Mouse (Mus musculus) gastrocnemius, postnatal 25 days (tissue): Measurements from ENCODE around the gene Ppp1r36. TPM values are rescaled to one million over a fixed set of nuclear protein-coding genes. Genes with fewer than 3 reads are reported as not detected.

Source experiments
- DNase-seq: peaks from one replicate; pipeline ENCODE4 v3.0.0; 2022
- long read RNA-seq, 2 experiments: library from polyadenylated mRNA; stranded (forward); transcript quantifications; one replicate each; pipeline ENCODE4 v2.0.0; 2021
- total RNA-seq, 2 experiments: library from RNA; stranded (reverse); gene quantifications; 1 replicate in 1 of 2; 2 replicates in 1 of 2; pipeline ENCODE4 v1.2.3; 2021

Gene Ppp1r36
- not detected for total RNA-seq
- long read RNA-seq, experiment 1 = 0 reads
- long read RNA-seq, experiment 2 = 0 reads

DNA sequence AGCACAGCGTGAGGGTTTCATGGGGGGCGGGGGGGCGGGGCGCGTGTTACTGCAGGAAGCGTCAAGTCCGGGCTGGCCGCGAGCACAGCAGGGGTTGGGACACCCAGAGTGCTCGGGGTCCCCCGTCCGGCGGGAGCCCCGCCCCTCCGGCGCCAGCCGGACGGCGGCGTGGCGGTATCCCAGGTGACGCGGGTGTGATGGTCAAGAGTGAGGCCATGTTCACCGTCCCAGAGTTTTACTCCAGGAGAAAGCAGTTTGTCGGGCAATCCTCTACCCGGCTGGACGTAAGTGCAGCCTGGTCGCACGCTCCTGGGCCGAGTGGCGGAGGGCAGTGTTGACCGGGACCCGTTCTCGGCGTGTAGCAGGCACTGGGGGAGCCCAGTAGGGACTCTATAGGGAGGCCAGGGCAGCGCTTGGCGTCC is at the start of gene Ppp1r36:
TSS of gene Ppp1r36 (plus strand) at position 106 of the 422 bp plus-strand sequence.
- DNase-seq = peak; percentile 23

DNA sequence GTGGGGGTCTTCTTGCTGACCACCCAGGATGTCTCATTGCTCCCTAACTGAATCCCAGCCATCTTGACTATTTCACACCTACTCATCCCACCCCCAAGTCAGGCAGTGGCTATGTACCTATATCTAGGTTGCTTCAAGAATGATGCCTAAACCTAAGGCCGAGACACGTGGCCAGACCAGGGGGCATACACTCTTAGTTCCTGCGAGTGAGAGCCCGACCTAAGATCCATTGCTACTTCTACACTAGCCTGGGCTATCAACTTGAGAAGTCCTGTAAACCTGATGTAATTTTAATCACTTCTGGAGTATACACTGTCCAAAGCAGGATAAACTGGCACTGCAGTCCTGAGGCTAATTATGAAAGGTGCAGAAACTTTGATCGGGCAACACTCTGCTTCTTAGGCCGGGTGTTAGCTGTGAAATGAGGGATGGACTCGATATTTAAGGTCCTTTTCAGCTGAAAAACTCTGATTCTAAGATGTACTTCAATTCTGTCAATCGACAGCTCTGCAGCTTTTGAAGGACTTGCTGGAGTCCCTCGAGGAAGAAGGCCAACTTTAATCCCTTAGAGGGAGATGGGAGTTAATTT is 49.0 kb upstream of the Ppp1r36 start:
- no peak for DNase-seq

- DNase-seq = no peak
Measured at GRCm38 (mm10) chr12:76368790-76369205, 48.5 kb upstream of the Ppp1r36 start.

DNA sequence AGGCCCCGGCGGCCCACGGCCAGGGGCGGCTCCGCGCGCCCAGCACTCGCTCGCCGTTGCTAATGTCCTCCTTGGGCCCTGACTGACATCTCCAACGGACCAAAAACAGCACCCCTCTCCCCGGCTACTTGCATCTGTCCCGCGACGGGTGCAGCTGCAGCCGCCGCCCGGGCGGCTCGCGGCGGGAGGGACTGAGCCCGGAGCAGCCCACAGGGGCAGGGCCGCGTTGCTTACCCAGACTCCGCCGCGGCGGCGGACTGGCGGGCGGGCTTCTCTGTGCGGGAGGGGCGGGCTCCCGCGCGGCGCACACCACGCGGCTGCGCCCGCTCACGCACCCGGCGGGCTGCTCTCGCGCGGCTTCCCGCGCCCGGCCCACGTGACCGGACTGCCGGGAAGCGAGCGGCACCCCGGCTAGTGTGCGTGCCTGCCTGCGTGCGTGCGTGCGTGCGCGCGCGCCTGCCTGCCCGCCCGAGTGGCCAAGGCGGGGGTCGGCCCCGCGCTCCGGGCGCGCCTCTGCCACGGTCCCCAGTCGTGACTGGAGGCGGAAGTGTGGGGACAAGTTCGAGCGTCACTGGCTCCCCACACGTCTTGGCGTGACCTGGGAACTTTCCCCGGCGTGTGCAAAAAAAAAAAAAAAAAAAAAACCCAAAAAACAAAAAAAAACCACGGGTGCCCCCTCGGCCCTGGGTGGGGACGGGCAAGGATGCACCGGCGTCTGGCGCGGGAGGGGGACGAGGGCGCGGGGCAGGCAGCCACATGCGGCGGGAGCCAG is 47.9 kb upstream of the Ppp1r36 start, which contains the start of gene Zbtb25:
TSS of gene Zbtb25 (minus strand) at position 397 of the 772 bp plus-strand sequence.
- DNase-seq = peak; percentile 92

DNA sequence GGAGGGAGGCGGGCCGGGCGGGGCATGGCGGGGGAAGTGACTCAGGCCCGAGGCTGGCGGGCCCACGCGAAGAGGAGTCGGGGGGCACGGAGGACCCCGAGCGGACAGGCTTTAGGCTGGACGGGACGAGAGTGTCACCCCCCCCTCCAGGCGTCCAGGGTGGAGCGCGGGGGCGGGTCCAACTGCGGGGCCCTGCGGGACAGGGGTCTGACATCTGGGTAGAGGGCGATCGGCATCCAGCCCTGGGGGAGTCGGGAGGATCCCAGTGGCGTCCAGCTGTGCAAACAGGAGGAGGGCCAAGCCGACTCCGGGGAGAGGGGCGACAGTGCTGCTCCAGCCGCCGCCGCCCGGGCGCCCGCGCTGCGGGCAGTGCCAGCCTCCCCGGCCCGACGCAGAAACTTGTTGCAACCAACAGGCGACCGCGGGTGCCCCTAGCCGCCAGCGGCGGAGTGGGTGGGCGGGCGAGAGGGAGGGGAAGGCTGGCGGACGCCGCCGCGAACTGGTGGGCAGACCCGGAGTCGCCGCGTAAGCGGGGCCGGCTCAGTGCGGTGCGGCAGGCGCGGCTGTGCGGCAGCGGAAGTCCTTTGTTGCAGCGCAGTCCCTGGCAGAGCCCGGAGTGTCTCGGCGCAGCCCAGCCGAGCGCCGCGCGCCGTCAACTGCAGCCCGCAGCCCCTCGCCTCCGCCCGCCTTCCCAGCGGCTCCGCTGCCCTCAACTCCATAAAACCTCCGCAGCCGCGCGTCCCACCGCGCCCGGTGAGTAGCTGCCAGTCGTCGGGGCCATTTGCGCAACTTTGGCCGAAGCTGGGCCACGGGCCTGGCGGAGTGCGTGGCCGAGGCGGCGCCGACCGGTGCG is 47.1 kb upstream of the Ppp1r36 start, which contains the start of gene Zbtb1:
TSS of gene Zbtb1 (plus strand) at position 289 of the 853 bp plus-strand sequence.
- DNase-seq = peak; percentile 83

DNA sequence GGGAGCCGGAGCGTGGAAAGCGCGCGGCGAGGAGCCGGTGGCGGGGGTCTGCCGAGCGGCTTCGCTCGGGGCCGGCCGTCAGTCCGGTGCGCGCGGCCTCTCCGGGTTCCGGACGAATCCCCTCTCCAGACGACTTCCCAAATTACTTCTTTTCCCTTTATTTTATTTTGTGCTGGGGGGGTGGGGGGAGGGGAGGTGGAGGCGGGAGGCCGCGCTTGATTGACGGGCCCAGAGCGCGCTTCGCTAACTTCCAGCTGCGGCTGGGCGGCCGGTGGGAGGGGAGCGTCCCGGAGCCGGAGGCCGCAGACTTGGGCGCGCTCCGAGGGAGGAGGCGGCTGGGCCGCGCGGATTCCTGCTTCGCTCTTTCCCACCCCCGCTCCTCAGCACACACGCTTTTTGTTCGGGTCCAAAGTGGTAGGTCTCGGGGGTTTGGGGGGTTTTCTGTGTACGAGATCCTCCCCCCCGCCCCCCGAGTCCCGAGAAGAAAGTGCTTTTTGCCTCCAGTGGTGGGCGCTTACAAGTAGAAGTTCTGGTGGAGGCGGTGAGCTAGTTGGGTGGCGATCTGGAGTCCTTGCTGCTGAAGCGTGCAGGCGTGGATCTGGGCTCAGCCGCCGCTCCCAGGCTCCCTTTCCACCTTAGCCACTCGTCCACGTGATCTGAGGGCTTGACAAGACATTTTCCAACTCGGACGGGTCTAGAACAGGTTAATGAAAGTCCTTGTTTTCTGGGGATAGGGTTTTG is 46.3 kb upstream of the Ppp1r36 start:
- DNase-seq = peak; percentile 86

DNA sequence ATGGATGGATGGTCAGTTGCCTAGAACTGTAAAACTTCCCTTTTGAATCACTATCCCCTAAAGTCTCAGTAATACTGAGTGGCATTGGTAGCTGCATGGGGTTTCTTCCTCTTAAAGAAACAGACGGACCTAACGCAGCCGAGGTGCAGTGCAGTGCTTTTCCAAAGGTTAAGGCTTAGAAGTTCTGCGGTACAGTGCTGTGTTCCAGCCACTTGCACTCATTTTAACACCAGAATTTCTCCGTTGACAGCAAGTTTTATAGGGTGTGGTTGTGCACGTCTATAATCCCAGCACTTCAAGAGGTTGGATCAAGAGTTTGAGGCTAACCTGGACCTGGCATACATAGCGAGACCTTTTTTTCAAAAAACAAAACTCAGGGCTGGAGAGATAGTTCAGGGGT is 45.3 kb upstream of the Ppp1r36 start:
- DNase-seq = no peak

GRCm38 (mm10) chr12:76372881-76373818 is 44.2 kb upstream of the Ppp1r36 start:
- no peak for DNase-seq

DNA sequence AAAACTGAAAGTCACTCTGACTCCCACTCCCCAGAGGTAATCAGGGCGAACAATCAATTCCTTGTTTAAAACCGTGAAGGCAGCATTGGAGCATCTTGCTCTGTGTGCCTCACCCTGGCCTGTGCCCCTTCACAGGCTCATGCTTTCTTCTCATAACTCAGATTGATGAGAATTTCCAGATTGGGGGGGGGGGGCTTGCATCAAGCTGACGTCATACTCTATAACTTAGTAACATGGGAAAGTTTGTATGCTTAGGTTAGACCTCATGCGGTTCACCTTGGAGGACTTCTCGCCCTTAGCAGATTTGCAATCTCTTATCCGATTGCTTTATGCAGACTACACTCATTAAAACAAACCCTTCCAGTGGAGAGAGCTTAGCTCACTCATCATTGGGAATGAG is 43.3 kb upstream of the Ppp1r36 start:
- no peak for DNase-seq

GRCm38 (mm10) chr12:76374911-76375310 is 42.4 kb upstream of the Ppp1r36 start:
- DNase-seq = no peak

- no peak for DNase-seq
Measured at GRCm38 (mm10) chr12:76375506-76375905, 41.8 kb upstream of the Ppp1r36 start.

- no peak for DNase-seq
Measured at GRCm38 (mm10) chr12:76376649-76377048, 40.7 kb upstream of the Ppp1r36 start.

DNA sequence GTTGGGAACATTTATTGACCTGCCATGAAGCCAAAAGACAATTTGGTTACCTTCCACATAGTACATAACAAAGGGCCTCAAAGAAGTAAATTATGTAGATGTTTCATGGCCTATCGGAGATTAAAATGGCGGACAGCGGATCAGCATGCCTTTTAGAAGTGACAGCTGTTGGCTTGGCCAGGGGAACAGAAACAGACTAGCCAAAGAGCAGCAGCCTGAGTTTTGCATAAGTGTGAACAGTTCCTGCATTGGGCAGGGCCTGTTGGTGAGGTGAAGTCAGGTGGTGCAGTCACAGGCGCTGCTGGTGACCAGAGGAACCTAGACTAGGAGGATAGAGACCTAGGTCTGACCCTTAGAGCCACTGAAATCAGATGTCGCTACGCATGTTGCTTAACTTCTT is 40.3 kb upstream of the Ppp1r36 start:
- DNase-seq = no peak

- DNase-seq = no peak
Measured at GRCm38 (mm10) chr12:76377726-76378125, 39.6 kb upstream of the Ppp1r36 start.

- peak; percentile 10 for DNase-seq
Measured at GRCm38 (mm10) chr12:76378556-76378955, 38.8 kb upstream of the Ppp1r36 start.

DNA sequence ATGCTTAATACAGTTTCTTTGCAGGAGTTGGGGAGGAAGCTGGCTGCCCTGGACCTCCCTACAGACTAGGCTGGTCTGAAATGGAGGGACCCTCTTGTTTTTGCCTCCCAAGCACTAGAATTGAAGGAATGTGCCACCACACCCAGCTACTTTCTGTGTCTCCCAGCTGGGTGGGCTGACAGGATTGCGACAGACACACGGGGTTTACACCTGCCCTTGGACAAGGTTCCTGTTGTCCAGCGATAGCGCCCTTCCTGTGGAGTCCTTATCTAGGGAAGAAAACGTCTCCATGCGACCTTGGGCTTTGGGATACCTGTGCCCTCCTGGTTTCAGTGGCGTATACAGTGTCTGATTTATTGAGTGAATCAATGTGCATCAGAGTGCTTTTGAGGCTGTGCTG is 37.2 kb upstream of the Ppp1r36 start:
- no peak for DNase-seq

DNA sequence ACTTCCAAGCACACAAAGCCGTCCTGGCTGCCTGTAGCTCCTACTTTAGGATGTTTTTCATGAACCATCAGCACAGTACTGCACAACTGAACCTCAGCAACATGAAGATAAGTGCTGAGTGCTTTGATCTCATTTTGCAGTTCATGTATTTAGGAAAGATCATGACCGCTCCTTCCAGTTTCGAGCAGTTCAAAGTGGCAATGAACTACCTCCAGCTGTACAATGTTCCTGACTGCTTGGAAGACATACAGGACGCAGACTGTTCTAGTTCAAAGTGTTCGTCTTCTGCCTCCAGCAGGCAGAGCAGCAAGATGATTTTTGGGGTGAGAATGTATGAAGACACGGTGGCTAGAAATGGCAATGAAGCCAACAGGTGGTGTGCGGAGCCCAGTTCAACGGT is 32.0 kb upstream of the Ppp1r36 start:
- no peak for DNase-seq

- no peak for DNase-seq
Measured at GRCm38 (mm10) chr12:76388794-76389193, 28.5 kb upstream of the Ppp1r36 start.

DNA sequence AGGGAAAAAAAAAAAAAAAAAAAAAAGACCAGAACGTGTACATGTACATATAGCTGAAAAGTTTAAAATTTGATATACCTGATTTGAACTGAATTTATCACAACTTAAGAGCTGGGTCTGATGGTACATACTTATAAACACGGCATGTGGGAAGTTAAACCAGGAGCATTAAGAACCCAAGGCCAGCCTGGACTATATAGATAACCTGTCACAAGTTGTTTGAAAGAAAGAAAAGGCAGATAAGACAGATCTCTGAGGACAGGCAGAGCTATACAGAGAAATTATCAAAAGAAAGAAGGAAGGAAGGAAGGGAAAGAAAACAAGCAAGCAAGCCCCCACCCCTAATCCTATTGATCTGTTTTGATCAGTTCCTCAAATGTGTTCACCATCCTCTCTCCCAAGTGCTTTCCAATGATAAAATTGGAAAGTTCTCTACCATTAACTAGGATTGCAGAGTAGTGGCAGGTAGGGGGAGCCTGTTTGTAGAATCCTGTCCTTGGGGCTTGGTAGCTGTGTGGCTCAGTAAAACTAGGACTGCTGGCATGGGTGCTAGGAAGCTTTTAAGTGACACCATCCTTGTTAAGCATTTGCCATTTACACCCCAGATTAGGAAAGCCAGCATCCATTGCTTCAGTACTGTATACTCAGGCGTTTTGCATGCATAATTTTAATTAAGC is 25.6 kb upstream of the Ppp1r36 start:
- no peak for DNase-seq

- DNase-seq = no peak
Measured at GRCm38 (mm10) chr12:76392979-76393378, 24.4 kb upstream of the Ppp1r36 start.
